Mouse (Mus musculus) neural tube, embryonic 15.5 days (tissue): ENCODE data around the gene Foxo4. TPM values are rescaled to one million over a fixed set of nuclear protein-coding genes. Genes with fewer than 3 reads are reported as not detected.

Experiments used
- ATAC-seq: fragments of 200-750 bp; cut with Nextera tagmentation; 2 replicates; pipeline ENCODE4 v1.8.0; 2017; ENCODE audit warnings: mild to moderate bottlenecking, moderate TSS enrichment, moderate library complexity; ENCODE audit not compliant: low FRiP score
- H3K27ac ChIP-seq: fragments of 300-500 bp; sonication (generic); replicated peaks from 2 replicates; pipeline ENCODE4 v1.5.1; 2015; ENCODE audit warnings: mild to moderate bottlenecking, inconsistent platforms
- H3K27me3 ChIP-seq: fragments of 300-500 bp; sonication (generic); replicated peaks from 2 replicates; pipeline ENCODE4 v1.6.1; 2015; ENCODE audit warnings: inconsistent platforms
- H3K36me3 ChIP-seq: fragments of 300-500 bp; sonication (generic); 2 replicates; pipeline ENCODE4 v1.6.1; 2015; ENCODE audit warnings: inconsistent platforms
- H3K4me1 ChIP-seq: fragments of 300-500 bp; sonication (generic); 2 replicates; pipeline ENCODE4 v1.6.1; 2015; ENCODE audit warnings: inconsistent platforms
- H3K4me2 ChIP-seq: fragments of 300-500 bp; sonication (generic); 2 replicates; pipeline ENCODE4 v1.6.1; 2015; ENCODE audit warnings: inconsistent platforms, mild to moderate bottlenecking, moderate library complexity
- H3K4me3 ChIP-seq: fragments of 300-500 bp; sonication (generic); replicated peaks from 2 replicates; pipeline ENCODE4 v1.5.1; 2015; ENCODE audit warnings: mild to moderate bottlenecking, inconsistent platforms
- H3K9ac ChIP-seq: fragments of 300-500 bp; sonication (generic); replicated peaks from 2 replicates; pipeline ENCODE4 v1.6.1; 2015; ENCODE audit warnings: mild to moderate bottlenecking, inconsistent platforms
- H3K9me3 ChIP-seq: fragments of 300-500 bp; sonication (generic); replicated peaks from 2 replicates; pipeline ENCODE4 v1.6.1; 2016; ENCODE audit warnings: inconsistent platforms
- WGBS: fragments of 180-500 bp; shearing (Covaris S2); methylation state at CpG from one replicate; pipeline ENCODE4 v1.1.7; 2015; ENCODE audit warnings: mixed read lengths; 5-methylcytosine and 5-hydroxymethylcytosine counted together
- polyA plus RNA-seq: library from polyadenylated mRNA; unstranded; fragments of >200 nt; fragmentation: Nextera tagmentation; extraction: Ambion mirVana; gene quantifications from 2 replicates; pipeline ENCODE4 v1.2.1, GENCODE M21; 2015

Gene Foxo4
- polyA plus RNA-seq: 0.88 and 1.0 TPM in 2 replicates

DNA sequence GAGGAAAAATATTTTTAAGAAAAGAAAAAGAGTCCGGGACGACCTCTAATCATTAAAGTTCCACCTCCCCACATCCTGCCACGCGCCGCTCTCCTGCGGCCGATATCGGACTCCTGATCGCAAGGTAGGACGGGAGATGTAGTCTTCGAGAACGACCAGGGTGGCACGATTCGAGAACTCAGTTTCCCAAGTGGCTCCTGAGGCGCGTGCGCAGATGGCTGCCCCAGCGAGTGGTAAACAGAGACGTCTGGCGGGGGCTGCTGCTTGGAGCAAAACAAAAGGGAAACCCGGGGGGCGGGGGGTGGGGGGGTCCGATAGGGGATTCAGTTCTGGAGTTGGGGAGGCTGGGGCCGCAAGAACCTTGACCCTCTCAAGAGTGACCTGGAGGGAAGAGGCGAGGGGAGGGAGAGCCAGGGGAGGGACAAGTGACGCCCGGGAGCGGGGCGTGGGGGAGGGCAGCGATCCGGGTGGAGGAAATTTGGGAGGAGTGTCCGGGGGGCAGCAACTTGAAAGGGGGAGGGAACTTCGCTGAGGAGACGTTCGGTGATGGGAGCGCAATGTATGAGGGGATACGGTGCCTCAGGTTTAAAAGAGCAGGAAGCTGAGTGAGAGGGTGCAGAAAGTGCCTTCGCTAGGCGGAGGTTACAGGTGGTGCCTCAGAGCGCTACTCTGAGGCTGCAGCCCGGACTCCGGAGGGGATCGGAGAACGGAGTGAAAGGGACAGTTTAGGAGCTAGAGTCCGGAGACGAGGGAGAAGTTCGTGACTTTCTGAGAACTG is at the start of gene Foxo4:
Gene Foxo4, plus strand, starts transcription at position 577 of the 778 bp plus-strand sequence.
- no peaks in the 10 kb centered on the region for H3K27me3 ChIP-seq
- no peak within 1 kb of the TSS for H3K27ac ChIP-seq
- H3K9me3 ChIP-seq: no peaks in the 10 kb centered on the region
- H3K4me2 ChIP-seq: peak within 1 kb of the TSS; percentile 75
- WGBS: 21% methylated on average over 47 of the region's 47 CpGs
- peak within 1 kb of the TSS; percentile 52 for H3K4me3 ChIP-seq
- peak; percentile 95 for ATAC-seq
- peaks cover 11% of the 10 kb centered on the region; the same call in 1 of the 2 replicates for H3K4me1 ChIP-seq
- H3K9ac ChIP-seq: peak within 1 kb of the TSS; percentile 46
- no peaks in the 10 kb centered on the region for H3K36me3 ChIP-seq

DNA sequence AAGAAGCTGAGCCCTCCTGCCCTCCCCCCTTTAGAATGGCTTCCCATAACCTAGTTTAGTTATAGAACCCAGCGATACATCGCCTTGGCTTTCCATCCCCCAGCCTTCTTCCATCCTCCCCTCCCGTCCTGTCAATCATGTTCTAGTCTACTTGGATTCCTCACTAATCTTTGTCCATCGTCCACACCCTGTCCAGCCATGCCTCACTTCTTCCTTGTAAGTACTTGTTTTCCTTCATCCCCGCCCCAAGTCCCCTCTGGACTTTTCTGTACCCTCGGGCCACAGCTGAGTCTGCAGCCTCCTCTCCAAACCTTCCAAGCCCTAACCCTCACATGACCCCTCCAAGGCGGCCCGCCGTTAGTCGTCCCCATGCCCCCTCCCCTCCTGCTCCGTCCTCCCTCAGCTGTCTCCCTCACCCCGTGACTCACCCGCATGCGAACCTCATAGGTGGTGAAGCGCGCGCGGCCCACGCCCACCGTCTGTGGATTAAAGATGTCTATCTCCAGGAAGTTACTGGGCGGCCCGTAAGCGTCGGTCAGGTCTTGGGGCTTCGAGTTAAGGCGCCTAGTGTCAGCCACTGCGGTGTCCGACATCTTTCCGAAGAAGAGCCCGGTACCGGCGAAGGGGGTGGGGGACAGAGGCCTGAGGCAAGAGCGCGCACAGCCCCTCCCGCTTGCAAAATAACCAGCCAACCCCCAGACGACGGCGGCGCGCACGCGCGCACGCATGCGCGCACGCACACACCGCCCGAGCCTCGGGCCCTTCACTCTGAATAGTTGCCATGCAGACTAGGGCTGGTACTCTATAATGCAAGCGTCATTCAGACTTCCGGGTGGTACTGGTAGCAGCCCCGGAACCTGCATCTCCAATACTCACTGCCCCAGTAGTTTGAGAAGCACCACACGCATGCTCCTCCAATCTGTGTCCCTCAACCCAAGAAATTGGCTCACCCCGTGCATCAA is 32.2 kb upstream of the Foxo4 start, which contains the start of gene Snx12:
Gene Snx12, minus strand, starts transcription at position 730 of the 962 bp plus-strand sequence.
- 20% methylated on average over 54 of the region's 55 CpGs for WGBS
- peak; percentile 97 for ATAC-seq
- H3K4me3 ChIP-seq: peak within 1 kb of the TSS; percentile 59
- H3K4me2 ChIP-seq: peak within 1 kb of the TSS; percentile 59
- no peaks in the 10 kb centered on the region for H3K9me3 ChIP-seq
- H3K4me1 ChIP-seq: peaks cover 8% of the 10 kb centered on the region; the same call in 1 of the 2 replicates
- peak within 1 kb of the TSS; percentile 86 for H3K27ac ChIP-seq
- no peaks in the 10 kb centered on the region for H3K36me3 ChIP-seq
- H3K9ac ChIP-seq: peak within 1 kb of the TSS; percentile 53
- peaks cover 3% of the 10 kb centered on the region; the same call in 1 of the 2 replicates for H3K27me3 ChIP-seq

DNA sequence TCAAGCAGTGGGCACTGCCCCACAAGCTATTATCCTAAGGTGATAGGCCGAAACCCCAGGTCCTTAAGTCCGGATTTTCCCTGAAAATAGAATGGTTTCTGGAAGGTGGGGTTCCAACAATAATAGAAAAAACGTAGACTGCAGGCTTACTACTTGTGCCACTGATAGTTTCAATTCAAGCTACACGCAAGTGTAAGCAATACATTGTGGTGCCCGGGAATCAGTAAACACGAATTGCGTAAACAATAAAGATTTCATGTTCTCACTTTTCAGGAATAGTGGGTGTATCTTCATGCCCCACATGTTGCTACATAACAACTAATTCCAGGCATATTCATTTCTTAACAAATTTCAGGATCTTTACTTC is 31.5 kb upstream of the Foxo4 start:
- no peaks in the 10 kb centered on the region for H3K36me3 ChIP-seq
- 31% methylated on average over 7 of the region's 7 CpGs for WGBS
- peaks cover 3% of the 10 kb centered on the region; the same call in 1 of the 2 replicates for H3K27me3 ChIP-seq
- H3K4me3 ChIP-seq: peak overlapping the region; percentile 59
- H3K9me3 ChIP-seq: no peaks in the 10 kb centered on the region
- no peak overlapping the region for H3K9ac ChIP-seq
- H3K27ac ChIP-seq: peak overlapping the region; percentile 77
- ATAC-seq: peak; percentile 62; the same call in 1 of the 2 replicates
- peaks cover 8% of the 10 kb centered on the region; the same call in 1 of the 2 replicates for H3K4me1 ChIP-seq
- peak overlapping the region; percentile 52 for H3K4me2 ChIP-seq

DNA sequence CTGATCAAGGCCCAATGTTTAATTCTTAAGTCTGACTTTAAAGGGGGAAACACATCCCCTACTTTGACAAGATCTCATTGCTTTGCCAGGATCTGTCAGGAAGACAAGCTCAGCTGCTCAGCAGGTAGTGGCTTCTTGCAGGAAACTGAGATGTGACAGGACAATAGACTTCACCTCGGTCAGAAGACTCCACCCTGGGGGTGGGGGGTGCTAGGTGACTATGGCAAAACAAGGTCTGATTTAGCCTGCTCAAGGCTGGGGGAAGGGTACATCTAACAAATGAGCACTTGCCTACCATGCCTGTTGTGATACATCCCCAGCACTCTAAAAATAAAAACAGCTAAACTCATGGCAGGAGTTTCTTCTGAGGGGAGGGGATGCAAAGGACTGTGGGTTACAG is 9.3 kb upstream of the Foxo4 start:
- H3K4me3 ChIP-seq: no peak overlapping the region
- H3K27ac ChIP-seq: no peak overlapping the region
- 25% methylated on average over 1 of the region's 1 CpGs for WGBS
- no peaks in the 10 kb centered on the region for H3K4me1 ChIP-seq
- H3K4me2 ChIP-seq: no peak overlapping the region
- no peaks in the 10 kb centered on the region for H3K36me3 ChIP-seq
- H3K27me3 ChIP-seq: no peaks in the 10 kb centered on the region
- no peak overlapping the region for H3K9ac ChIP-seq
- ATAC-seq: no peak
- no peaks in the 10 kb centered on the region for H3K9me3 ChIP-seq

DNA sequence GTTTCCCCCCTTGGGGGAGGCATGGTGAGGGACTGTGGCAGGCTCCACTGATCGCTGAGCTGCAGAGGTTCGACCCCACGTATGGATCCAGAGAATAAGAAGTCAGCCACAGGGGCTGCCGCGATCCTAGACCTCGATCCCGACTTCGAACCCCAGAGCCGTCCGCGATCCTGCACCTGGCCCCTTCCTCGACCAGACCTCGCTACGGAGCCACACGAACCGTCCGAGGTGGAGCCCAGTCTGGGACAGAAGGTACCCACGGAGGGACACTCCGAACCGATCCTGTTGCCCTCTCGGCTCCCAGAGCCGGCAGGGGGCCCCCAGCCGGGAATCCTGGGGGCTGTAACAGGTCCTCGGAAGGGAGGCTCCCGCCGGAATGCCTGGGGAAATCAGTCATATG is 412 bp downstream of the Foxo4 start:
- Histone ChIP-seq H3K27me3 (no peaks in the 10 kb centered on the region), H3K4me1 (peaks cover 11% of the 10 kb centered on the region; the same call in 1 of the 2 replicates), H3K4me3 (peak overlapping the region; percentile 52), H3K36me3 (no peaks in the 10 kb centered on the region), H3K9ac (peak overlapping the region; percentile 46), H3K27ac (no peak overlapping the region), H3K4me2 (peak overlapping the region; percentile 75), H3K9me3 (no peaks in the 10 kb centered on the region)
- ATAC-seq: peak; percentile 45; the same call in 1 of the 2 replicates
- 16% methylated on average over 26 of the region's 26 CpGs for WGBS

DNA sequence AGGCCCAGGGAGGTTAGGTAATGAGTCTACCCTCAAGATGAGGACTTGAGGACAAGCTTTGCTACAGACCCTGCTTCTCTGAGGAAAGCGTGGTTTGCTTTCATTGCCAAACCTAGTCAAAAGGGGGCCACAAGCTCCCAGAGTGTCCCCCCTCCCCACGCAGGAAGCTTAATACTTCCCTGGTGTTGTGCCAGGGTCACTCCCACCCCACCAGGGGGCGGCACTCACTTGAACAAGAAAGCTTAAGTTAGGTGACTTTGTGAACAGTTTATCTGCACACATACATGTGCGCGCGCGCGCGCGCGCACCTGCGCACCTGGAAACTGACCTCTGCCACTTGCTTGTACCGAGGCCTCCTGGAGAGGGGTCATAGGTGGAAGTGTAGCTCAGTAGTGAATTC is 2.3 kb downstream of the Foxo4 start:
- no peak overlapping the region for H3K4me2 ChIP-seq
- no peak for ATAC-seq
- H3K9me3 ChIP-seq: no peaks in the 10 kb centered on the region
- no peaks in the 10 kb centered on the region for H3K36me3 ChIP-seq
- 87% methylated on average over 13 of the region's 13 CpGs for WGBS
- no peak overlapping the region for H3K4me3 ChIP-seq
- H3K27me3 ChIP-seq: no peaks in the 10 kb centered on the region
- peaks cover 11% of the 10 kb centered on the region; the same call in 1 of the 2 replicates for H3K4me1 ChIP-seq
- no peak overlapping the region for H3K9ac ChIP-seq
- no peak overlapping the region for H3K27ac ChIP-seq

DNA sequence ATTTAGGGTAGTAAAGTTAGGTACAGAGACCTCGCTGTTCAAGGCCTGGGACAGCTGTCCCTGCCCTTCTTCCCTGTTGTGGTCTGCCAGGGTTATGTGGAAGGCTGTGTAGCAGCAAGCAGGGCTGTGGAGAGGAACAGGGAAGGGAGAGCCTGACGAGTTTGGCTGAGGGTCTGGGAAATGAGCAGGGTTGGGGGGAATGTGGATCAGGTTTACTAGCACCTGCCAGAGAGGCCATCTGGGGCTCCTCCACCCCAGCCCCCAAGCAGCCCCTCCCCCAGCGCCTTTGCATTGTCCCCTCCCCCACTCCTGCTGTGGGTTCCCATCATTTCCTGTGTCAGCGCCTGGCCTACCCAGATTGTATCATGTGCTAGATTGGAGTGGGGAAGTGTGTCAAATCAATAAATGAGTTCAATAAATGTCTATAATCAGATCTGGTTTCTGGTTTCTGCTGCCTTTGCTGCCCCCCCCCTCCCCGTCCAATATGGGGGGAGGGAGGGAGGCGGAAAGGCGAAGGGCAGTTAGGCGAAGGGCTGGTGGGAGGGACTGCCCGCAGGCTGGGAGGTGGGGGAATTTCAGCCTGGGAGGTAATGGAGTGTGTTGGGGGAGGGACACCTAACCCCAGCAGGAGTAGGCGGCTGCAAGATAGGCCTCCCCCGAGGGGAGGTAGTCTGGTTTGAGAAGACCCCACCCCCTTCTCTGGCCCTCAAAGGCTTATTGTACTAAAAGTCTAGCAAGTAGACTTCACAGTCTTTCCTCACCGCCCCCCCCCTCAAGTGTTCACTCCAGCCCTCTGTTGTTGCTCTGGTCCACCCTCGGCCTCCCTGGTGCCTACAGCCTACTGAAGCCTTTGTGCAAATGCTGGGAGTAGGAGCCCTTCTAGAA is 6.4 kb downstream of the Foxo4 start:
- Histone ChIP-seq H3K9me3 (no peaks in the 10 kb centered on the region), H3K36me3 (no peaks in the 10 kb centered on the region), H3K4me2 (no peak overlapping the region), H3K4me1 (peaks cover under 1% of the 10 kb centered on the region; the same call in 1 of the 2 replicates), H3K9ac (no peak overlapping the region), H3K27me3 (no peaks in the 10 kb centered on the region), H3K27ac (no peak overlapping the region), H3K4me3 (no peak overlapping the region)
- no peak for ATAC-seq
- WGBS: 30% methylated on average over 8 of the region's 13 CpGs

DNA sequence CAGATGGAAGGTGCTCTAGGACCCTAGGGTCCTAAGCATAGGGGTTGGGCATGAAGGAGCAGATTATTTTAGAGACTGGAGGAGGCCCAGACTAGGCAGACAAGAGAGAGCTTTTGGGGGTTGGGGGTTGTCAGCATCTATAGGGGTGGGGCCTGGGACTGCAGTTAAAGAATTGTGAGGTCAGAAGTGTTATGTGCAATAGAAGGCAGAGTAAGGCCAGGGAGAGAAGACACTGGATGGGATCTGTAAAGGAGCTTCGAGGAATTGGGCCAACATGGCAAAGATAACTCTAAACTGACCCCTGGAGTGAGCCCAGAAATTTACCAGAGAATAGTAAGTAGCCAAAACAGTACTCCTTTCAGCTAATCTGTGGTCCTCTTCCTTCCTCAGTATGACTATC is 9.6 kb downstream of the Foxo4 start, which contains the start of gene Gm614:
Gene Gm614, minus strand, starts transcription at position 101 of the 400 bp plus-strand sequence.
- no peaks in the 10 kb centered on the region for H3K36me3 ChIP-seq
- no peak within 1 kb of the TSS for H3K9ac ChIP-seq
- H3K9me3 ChIP-seq: no peaks in the 10 kb centered on the region
- no peak within 1 kb of the TSS for H3K4me2 ChIP-seq
- ATAC-seq: no peak
- no peak within 1 kb of the TSS for H3K4me3 ChIP-seq
- H3K27me3 ChIP-seq: no peaks in the 10 kb centered on the region
- no peak within 1 kb of the TSS for H3K27ac ChIP-seq
- 83% methylated on average over 1 of the region's 1 CpGs for WGBS
- no peaks in the 10 kb centered on the region for H3K4me1 ChIP-seq

DNA sequence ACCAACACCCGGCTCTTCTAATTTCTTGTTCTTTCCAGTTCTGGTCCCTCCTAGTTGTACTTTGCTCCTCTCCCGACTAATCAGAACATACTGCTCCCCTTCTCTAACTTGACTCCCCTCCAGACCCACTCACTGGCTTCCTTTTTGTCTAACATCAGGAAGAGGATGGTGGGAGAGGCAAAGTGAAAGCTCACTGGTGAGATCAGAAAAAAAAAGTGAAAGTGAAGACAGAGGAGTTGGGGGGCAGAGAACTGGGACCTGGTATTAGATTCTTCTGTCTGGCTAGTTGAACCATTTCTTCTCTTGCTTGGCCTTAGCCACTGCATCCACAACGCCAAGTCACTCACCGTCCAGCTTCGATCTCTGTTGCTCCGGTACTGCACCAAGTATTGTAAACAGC is 12.3 kb downstream of the Foxo4 start:
- no peak overlapping the region for H3K27ac ChIP-seq
- H3K9ac ChIP-seq: no peak overlapping the region
- 92% methylated on average over 6 of the region's 6 CpGs for WGBS
- no peaks in the 10 kb centered on the region for H3K9me3 ChIP-seq
- H3K36me3 ChIP-seq: no peaks in the 10 kb centered on the region
- no peaks in the 10 kb centered on the region for H3K4me1 ChIP-seq
- ATAC-seq: no peak
- H3K27me3 ChIP-seq: no peaks in the 10 kb centered on the region
- H3K4me3 ChIP-seq: no peak overlapping the region
- H3K4me2 ChIP-seq: no peak overlapping the region

DNA sequence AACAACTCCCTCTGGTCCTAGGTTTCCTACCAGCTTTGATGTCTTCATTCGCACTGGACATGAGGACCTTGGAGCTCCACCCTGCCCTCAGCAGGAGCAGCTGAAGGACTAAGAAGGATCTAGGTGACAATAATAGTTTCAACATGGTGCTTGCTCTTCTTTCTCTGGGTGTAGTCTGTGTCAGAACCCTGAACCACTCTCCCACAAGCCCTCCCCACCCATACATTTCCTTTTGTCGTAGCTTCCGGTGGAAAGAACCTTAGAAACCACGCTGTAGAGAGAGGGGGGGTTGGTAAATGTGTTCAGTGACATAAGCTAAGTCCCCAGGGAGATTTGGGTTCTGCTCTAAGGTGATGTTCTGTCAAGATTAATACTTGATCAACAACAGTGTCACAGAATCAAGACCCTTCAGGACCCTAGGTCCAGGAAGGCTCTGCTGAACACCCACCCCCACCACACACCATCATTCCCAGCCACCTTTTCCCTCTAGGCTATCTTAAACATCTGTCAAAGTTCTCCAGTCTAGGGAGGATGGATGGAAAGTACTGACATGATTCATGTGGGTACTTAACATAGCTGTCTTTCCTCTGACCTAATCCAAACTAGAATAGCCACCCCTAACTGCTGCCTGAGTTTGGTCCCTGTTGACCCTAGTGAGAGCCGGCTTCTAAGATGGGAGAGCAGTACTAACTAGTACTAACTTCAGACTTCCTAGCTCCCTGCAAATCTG is 13.9 kb downstream of the Foxo4 start, which contains the start of gene Il2rg:
Gene Il2rg, minus strand, starts transcription at position 231 of the 730 bp plus-strand sequence.
- 74% methylated on average over 5 of the region's 5 CpGs for WGBS
- Histone ChIP-seq H3K36me3 (no peaks in the 10 kb centered on the region), H3K27me3 (no peaks in the 10 kb centered on the region; the same call in 1 of the 2 replicates), H3K4me2 (no peak within 1 kb of the TSS), H3K4me1 (no peaks in the 10 kb centered on the region), H3K9me3 (no peaks in the 10 kb centered on the region), H3K27ac (no peak within 1 kb of the TSS), H3K4me3 (no peak within 1 kb of the TSS), H3K9ac (no peak within 1 kb of the TSS)
- ATAC-seq: no peak
